Mouse (Mus musculus): Measurements from ENCODE around the gene Gpr4. TPM values are rescaled to one million over a fixed set of nuclear protein-coding genes. Genes with fewer than 3 reads are reported as not detected.

Gpr4 gene
- total and polyA plus RNA-seq, 2 experiments from 2014 or later = 3.8 to 4.4 TPM

DNA sequence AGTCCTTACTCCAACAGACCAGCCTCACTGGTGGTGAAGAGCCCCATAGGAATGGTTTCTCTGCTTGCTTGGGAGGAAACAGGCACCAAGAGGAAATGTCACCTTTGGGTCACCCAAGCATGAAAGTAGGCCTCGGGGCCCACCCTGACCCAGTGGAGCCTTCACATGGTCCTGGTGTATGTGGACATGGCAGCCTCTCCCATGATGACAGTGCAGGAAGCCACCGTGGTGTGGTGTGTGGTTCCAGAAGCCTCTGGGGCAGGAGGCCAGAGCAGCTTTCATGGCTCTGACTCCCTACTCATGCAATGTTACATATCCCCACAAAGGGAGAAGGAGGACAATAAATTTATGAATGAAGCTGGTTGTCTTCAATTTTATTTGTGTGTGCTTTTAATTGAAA, 35.2 kb downstream of the Gpr4 start:
- no peaks in the 10 kb centered on the region for H3K4me1 ChIP-seq (ENCODE audit: insufficient read depth, low read length)
- H3K27me3 ChIP-seq (ENCODE audit: insufficient read depth, low read length) = no peaks in the 10 kb centered on the region
- no peaks in the 10 kb centered on the region for H3K9me3 ChIP-seq (ENCODE audit: low read length)
- H3K36me3 ChIP-seq (ENCODE audit: insufficient read depth, low read length) = peaks cover 6% of the 10 kb centered on the region; the same call in 1 of the 2 replicates
- no peak overlapping the region for H3K9ac ChIP-seq (replicated peaks; ENCODE audit: low read length)
- WGBS = 94% methylated on average over 2 of the region's 2 CpGs
- TF ChIP-seq CTCF (IDR thresholded peaks at IDR 0.05; ENCODE audit: low read depth) = no peak
- H3K4me2 ChIP-seq (ENCODE audit: low read depth, low read length) = no peak overlapping the region
- no peak for ATAC-seq
- no peak overlapping the region for H3K27ac ChIP-seq
- no peak overlapping the region for H3K4me3 ChIP-seq (ENCODE audit: low read length)
- no peak for DNase-seq (ENCODE audit: low spot score)

DNA sequence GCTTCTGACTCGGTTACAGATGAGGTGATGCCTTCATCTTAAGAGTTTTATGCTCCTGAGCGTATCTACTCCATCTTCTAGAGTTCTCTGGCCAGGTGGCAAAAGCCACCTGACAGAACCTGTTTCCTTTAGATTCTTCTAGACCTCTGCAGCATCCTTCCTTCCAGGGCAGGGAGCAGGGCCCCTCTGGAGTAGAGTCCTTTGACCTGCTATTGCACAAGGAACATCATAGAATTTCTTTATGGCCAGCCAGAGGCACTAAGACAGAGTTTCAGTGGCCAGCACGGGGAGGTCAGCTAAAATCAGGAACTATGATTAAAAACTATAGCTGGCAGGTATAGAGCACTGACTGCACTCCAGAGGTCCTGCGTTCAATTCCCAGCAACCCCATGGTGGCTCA, 39.7 kb downstream of the Gpr4 start:
- peaks cover 3% of the 10 kb centered on the region; the same call in 1 of the 2 replicates for H3K36me3 ChIP-seq (ENCODE audit: insufficient read depth, low read length)
- TF ChIP-seq CTCF (IDR thresholded peaks at IDR 0.05; ENCODE audit: low read depth) = no peak
- no peaks in the 10 kb centered on the region for H3K27me3 ChIP-seq (ENCODE audit: insufficient read depth, low read length)
- 86% methylated on average over 4 of the region's 4 CpGs for WGBS
- no peak overlapping the region for H3K4me3 ChIP-seq (ENCODE audit: low read length)
- no peak overlapping the region for H3K4me2 ChIP-seq (ENCODE audit: low read depth, low read length)
- no peak overlapping the region for H3K27ac ChIP-seq
- H3K4me1 ChIP-seq (ENCODE audit: insufficient read depth, low read length) = no peaks in the 10 kb centered on the region
- H3K9ac ChIP-seq (replicated peaks; ENCODE audit: low read length) = no peak overlapping the region
- no peaks in the 10 kb centered on the region for H3K9me3 ChIP-seq (ENCODE audit: low read length)
- ATAC-seq (no peak), DNase-seq (ENCODE audit: low spot score) (no peak)

DNA sequence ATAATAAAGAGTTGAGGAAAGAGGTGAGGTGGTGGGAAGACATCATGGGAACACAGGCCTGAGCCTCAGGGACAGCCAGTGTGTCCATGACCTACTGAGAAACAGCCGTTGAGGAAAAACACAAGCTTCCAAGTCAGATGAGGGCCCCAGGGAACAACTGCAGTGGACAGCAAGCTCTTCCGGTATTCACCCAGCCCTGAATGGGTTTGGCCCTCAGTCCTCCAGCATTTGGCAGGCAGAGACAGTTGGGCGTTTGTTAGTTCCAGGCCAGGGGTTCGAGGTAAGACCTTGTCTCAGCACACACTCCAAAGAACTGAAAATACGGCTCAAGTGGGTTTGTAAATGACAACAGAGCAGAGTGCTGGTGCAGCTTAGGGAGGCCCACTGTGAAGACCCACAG, 41.1 kb downstream of the Gpr4 start:
- no peak overlapping the region for H3K4me2 ChIP-seq (ENCODE audit: low read depth, low read length)
- DNase-seq (ENCODE audit: low spot score) = no peak
- TF ChIP-seq CTCF (IDR thresholded peaks at IDR 0.05; ENCODE audit: low read depth) = no peak
- WGBS = 66% methylated on average over 5 of the region's 5 CpGs
- H3K27me3 ChIP-seq (ENCODE audit: insufficient read depth, low read length) = no peaks in the 10 kb centered on the region
- H3K9ac ChIP-seq (replicated peaks; ENCODE audit: low read length) = no peak overlapping the region
- H3K27ac ChIP-seq = no peak overlapping the region
- H3K4me3 ChIP-seq (ENCODE audit: low read length) = no peak overlapping the region
- ATAC-seq = no peak
- H3K9me3 ChIP-seq (ENCODE audit: low read length) = no peaks in the 10 kb centered on the region
- H3K36me3 ChIP-seq (ENCODE audit: insufficient read depth, low read length) = peaks cover 13% of the 10 kb centered on the region; the same call in 1 of the 2 replicates
- H3K4me1 ChIP-seq (ENCODE audit: insufficient read depth, low read length) = no peaks in the 10 kb centered on the region

DNA sequence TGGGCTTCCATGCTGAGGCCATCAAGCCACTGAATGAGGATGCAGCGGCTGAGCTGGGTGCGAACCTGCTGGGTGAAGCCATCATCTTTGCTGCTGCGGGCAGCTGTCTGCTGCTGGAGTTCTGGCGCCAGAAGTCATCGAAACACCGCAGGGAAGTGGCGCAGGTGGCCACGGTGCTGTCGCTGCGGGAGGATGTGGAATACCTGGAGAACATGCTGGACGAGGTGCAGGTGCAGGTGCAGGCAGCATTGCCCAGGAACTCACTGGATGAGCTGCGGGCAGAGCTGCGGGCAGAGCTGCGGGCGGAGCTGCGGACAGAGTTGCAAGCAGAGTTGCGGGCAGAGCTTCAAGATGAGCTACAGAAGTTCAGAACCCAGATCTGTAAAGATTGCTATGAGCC, 43.1 kb downstream of the Gpr4 start:
- ATAC-seq (no peak), DNase-seq (ENCODE audit: low spot score) (no peak)
- no peak for TF ChIP-seq CTCF (IDR thresholded peaks at IDR 0.05; ENCODE audit: low read depth)
- no peak overlapping the region for H3K9ac ChIP-seq (replicated peaks; ENCODE audit: low read length)
- peaks cover 32% of the 10 kb centered on the region; the same call in 1 of the 2 replicates for H3K36me3 ChIP-seq (ENCODE audit: insufficient read depth, low read length)
- no peaks in the 10 kb centered on the region for H3K27me3 ChIP-seq (ENCODE audit: insufficient read depth, low read length)
- no peak overlapping the region for H3K4me2 ChIP-seq (ENCODE audit: low read depth, low read length)
- H3K9me3 ChIP-seq (ENCODE audit: low read length) = no peaks in the 10 kb centered on the region
- no peak overlapping the region for H3K4me3 ChIP-seq (ENCODE audit: low read length)
- no peak overlapping the region for H3K27ac ChIP-seq
- 87% methylated on average over 17 of the region's 17 CpGs for WGBS
- H3K4me1 ChIP-seq (ENCODE audit: insufficient read depth, low read length) = no peaks in the 10 kb centered on the region

DNA sequence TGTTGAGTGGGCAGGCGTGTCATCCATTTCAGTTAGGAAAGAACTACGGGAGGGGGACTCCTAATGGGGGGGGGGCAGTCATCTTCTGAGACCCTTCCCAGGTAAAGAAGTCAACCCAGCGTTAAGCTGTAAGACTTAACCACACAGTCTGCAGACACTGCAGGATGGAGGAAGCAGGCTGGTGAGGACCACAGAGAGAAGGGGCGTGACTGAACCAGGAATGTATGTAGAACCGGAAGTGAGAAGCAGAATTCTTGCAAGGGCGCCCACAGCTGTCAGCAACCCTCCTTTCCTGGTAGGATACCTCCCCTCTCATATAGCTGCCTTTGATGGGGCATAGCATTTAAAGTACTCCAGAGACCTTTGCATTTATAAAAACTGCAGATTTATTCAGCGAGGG, 44.2 kb downstream of the Gpr4 start:
- H3K4me2 ChIP-seq (ENCODE audit: low read depth, low read length) = no peak overlapping the region
- H3K4me1 ChIP-seq (ENCODE audit: insufficient read depth, low read length) = no peaks in the 10 kb centered on the region
- WGBS = 85% methylated on average over 7 of the region's 7 CpGs
- no peaks in the 10 kb centered on the region for H3K9me3 ChIP-seq (ENCODE audit: low read length)
- no peak overlapping the region for H3K9ac ChIP-seq (replicated peaks; ENCODE audit: low read length)
- H3K4me3 ChIP-seq (ENCODE audit: low read length) = no peak overlapping the region
- peaks cover 42% of the 10 kb centered on the region; the same call in 1 of the 2 replicates for H3K36me3 ChIP-seq (ENCODE audit: insufficient read depth, low read length)
- no peaks in the 10 kb centered on the region for H3K27me3 ChIP-seq (ENCODE audit: insufficient read depth, low read length)
- no peak for TF ChIP-seq CTCF (IDR thresholded peaks at IDR 0.05; ENCODE audit: low read depth)
- no peak for DNase-seq (ENCODE audit: low spot score)
- no peak for ATAC-seq
- no peak overlapping the region for H3K27ac ChIP-seq

DNA sequence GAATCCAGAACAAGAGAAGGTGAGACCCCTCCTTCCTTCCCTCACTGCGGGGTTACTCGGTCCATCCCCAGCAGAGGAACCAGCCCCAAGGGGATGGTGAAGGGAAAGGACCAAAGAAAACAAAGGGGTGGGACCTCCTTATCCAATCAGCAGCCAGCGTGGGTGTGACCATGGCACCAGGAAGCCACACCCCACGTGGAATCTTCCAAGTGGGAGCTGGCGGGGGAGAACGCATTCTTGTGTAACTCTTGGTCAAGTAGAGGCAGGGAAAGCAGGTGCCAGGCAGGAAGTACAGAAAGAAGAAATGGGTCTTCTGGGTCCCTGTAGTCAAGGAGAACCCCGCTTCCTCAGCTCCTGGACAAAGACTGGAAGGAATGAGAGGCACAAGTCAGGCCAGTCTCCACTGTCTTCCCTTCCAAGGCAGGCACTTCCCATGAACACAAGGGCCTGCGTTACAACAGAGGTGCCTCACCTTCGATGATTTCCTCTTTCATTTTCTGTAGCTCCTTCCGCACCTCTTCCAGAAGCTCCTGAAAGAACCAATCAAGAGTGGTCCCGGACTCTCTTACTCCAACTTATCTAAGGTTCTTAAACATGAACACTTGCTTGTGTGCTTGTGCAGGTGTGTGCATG, 45.2 kb downstream of the Gpr4 start:
- TF ChIP-seq CTCF (IDR thresholded peaks at IDR 0.05; ENCODE audit: low read depth) = no peak
- H3K9ac ChIP-seq (replicated peaks; ENCODE audit: low read length) = no peak overlapping the region
- 39% methylated on average over 11 of the region's 11 CpGs for WGBS
- H3K36me3 ChIP-seq (ENCODE audit: insufficient read depth, low read length) = peaks cover 49% of the 10 kb centered on the region; the same call in 1 of the 2 replicates
- H3K9me3 ChIP-seq (ENCODE audit: low read length) = no peaks in the 10 kb centered on the region
- H3K27me3 ChIP-seq (ENCODE audit: insufficient read depth, low read length) = no peaks in the 10 kb centered on the region
- no peaks in the 10 kb centered on the region for H3K4me1 ChIP-seq (ENCODE audit: insufficient read depth, low read length)
- no peak overlapping the region for H3K4me2 ChIP-seq (ENCODE audit: low read depth, low read length)
- peak; percentile 84; the same call in 1 of the 2 replicates for ATAC-seq
- DNase-seq (ENCODE audit: low spot score) = peak; percentile 85
- no peak overlapping the region for H3K4me3 ChIP-seq (ENCODE audit: low read length)
- no peak overlapping the region for H3K27ac ChIP-seq

DNA sequence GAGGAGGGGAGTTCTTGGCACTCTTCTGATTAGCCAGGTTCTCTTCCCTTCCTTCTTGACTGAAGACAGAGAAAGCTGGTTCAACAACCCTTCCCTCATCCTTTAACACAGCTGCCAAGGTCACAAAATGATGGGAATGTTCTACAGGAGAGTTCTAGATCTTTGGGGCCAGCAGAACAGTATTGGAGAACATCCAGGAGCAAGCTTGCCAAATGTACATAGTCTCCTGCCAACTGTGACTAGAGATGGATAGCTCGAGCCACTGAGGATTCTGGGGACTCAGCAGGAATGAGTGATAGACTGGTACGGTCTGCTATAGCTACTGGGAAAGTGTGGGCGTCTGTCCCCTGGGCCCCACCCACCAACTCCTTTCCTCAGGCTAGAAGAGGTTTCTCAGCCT, 46.0 kb downstream of the Gpr4 start:
- Histone ChIP-seq H3K4me2 (ENCODE audit: low read depth, low read length) (no peak overlapping the region), H3K9ac (replicated peaks; ENCODE audit: low read length) (no peak overlapping the region), H3K9me3 (ENCODE audit: low read length) (no peaks in the 10 kb centered on the region), H3K4me3 (ENCODE audit: low read length) (no peak overlapping the region), H3K36me3 (ENCODE audit: insufficient read depth, low read length) (peaks cover 49% of the 10 kb centered on the region; the same call in 1 of the 2 replicates), H3K27ac (no peak overlapping the region), H3K4me1 (ENCODE audit: insufficient read depth, low read length) (no peaks in the 10 kb centered on the region), H3K27me3 (ENCODE audit: insufficient read depth, low read length) (no peaks in the 10 kb centered on the region)
- no peak for ATAC-seq
- TF ChIP-seq CTCF (IDR thresholded peaks at IDR 0.05; ENCODE audit: low read depth) = no peak
- 70% methylated on average over 3 of the region's 3 CpGs for WGBS
- no peak for DNase-seq (ENCODE audit: low spot score)
